8 mouse cellular contexts compared by ENCODE assay signal in the genomic region with DNA sequence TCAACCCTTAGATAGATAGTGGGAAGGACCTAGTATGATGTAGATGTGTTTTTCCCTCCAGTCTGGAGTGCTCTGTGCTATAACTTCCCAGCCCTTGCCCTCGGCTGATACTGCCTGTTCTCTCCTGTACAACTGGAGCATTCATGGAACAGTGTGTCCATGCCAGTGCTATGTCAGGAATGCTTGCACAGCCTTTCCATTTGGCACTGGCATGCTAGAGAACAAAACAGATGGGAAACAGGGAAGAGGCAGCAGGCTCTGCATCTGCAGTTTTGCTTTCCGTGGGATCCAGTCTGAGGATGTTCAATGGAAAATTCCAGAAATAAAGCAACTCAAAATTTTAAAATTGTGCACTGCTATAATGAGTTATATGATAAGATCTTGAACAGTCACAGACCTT. TPM values are rescaled to one million over a fixed set of nuclear protein-coding genes. Genes with fewer than 3 reads are reported as not detected.
DNase-seq lines count a peak whose midpoint lies in the region; ATAC-seq lines count a peak whose summit lies in the region.
"Had no signal": no experiment of that assay in that cellular context is flagged by ENCODE, and none has a peak within 500 bp of the region (broad histone marks: within the 10 kb centered on the region; RNA-seq: fewer than 3 reads in every experiment).

No protein-coding gene starts in this region.

- ATAC-seq in hindbrain, embryonic 11.5 days (ENCODE audit: low FRiP score) = no peak

- DNase-seq in testis, postnatal 14 days (ENCODE audit: low spot score) = peak; percentile 45
- no peak for DNase-seq in testis, postnatal 10 days (ENCODE audit: low spot score)
- peak; percentile 68 to 78 for DNase-seq in heart, adult 9 months (ENCODE audit: low spot score in 2 of 2)
- peak; percentile 48 to 49 for DNase-seq in layer of hippocampus, postnatal 25 days (ENCODE audit: extremely low spot score in 1 of 2, low spot score in 1 of 2)
- DNase-seq in spleen, adult 18-20 months = no peak
- no peak for DNase-seq in urinary bladder, adult 2 months (ENCODE audit: low spot score)
- no peak for DNase-seq in hindbrain, embryonic 11.5 days (ENCODE audit: low spot score)

- no peaks in the 10 kb centered on the region for H3K4me1 ChIP-seq in hindbrain, embryonic 11.5 days (replicated peaks; ENCODE audit: control insufficient read depth, insufficient read depth, low read length)
- H3K4me1 ChIP-seq: lung, embryonic 15.5 days had no signal

- H3K4me2 ChIP-seq in hindbrain, embryonic 11.5 days (replicated peaks; ENCODE audit: low read depth, low read length) = no peak overlapping the region
- H3K4me2 ChIP-seq: lung, embryonic 15.5 days had no signal

- H3K27ac ChIP-seq in hindbrain, embryonic 11.5 days (ENCODE audit: low read depth, low read length) = no peak overlapping the region
- H3K27ac ChIP-seq: lung, embryonic 15.5 days had no signal

- H3K9me3 ChIP-seq in hindbrain, embryonic 11.5 days (ENCODE audit: control insufficient read depth, low read length) = no peaks in the 10 kb centered on the region
- H3K9me3 ChIP-seq: lung, embryonic 15.5 days had no signal

- WGBS in hindbrain, embryonic 11.5 days = 92% methylated on average over 2 of the region's 2 CpGs

- no peak overlapping the region for H3K9ac ChIP-seq in hindbrain, embryonic 11.5 days (ENCODE audit: low read depth, low read length)
- H3K9ac ChIP-seq: lung, embryonic 15.5 days had no signal

- H3K4me3 ChIP-seq in hindbrain, embryonic 11.5 days (ENCODE audit: low read depth, low read length) = no peak overlapping the region
- H3K4me3 ChIP-seq: lung, embryonic 15.5 days had no signal

- H3K27me3 ChIP-seq in hindbrain, embryonic 11.5 days (ENCODE audit: control insufficient read depth, insufficient read depth, low read length) = no peaks in the 10 kb centered on the region
- H3K27me3 ChIP-seq: lung, embryonic 15.5 days had no signal

- H3K36me3 ChIP-seq in hindbrain, embryonic 11.5 days (ENCODE audit: control insufficient read depth, insufficient read depth, low read length) = no peaks in the 10 kb centered on the region

RNA-seq across cellular contexts. Expression of a gene that starts 33.5 kb away (rescaled TPM):
- 100 to 1,000 TPM; 100 to 139 TPM for total RNA-seq in layer of hippocampus, postnatal 25 days (2021)
- 83.6 and 88.5 TPM in 2 replicates for polyA plus RNA-seq in urinary bladder, adult 2 months (2012; rRNA removed)
- polyA plus RNA-seq in hindbrain, embryonic 11.5 days (2014; fragmentation: Nextera tagmentation; extraction: Ambion mirVana) = 46.1 and 59.0 TPM in 2 replicates

RNA-seq across cellular contexts. Expression of a gene that starts 49.5 kb away (rescaled TPM):
- 100 to 1,000 TPM; 125 to 126 TPM for total RNA-seq in layer of hippocampus, postnatal 25 days (2021)
- 17.9 and 22.8 TPM in 2 replicates for polyA plus RNA-seq in urinary bladder, adult 2 months (2012; rRNA removed)
- polyA plus RNA-seq in hindbrain, embryonic 11.5 days (2014; fragmentation: Nextera tagmentation; extraction: Ambion mirVana) = 2.7 and 2.9 TPM in 2 replicates

Comparison
In these comparisons a context has a peak if more than half of its experiments do, and no peak if none do; other contexts are left out.
1. DNase-seq: peak in testis, postnatal 14 days (single experiment), heart, adult 9 months (2 of 2) and layer of hippocampus, postnatal 25 days (2 of 2); none in testis, postnatal 10 days (single experiment), spleen, adult 18-20 months (0 of 2), urinary bladder, adult 2 months (single experiment) and hindbrain, embryonic 11.5 days (single experiment).